Mouse (Mus musculus): ENCODE data around the gene Dhx33. TPM values are rescaled to one million over a fixed set of nuclear protein-coding genes. Genes with fewer than 3 reads are reported as not detected.
A peak's percentile ranks its signal among the peaks of the same experiment; 100 is the strongest.

The Dhx33 gene
- polyA plus RNA-seq, 1 experiment from 2014 or later, result 18.8 TPM

GRCm38 (mm10) chr11:71012743-71013142 is 8.5 kb upstream of the Dhx33 start:
- Histone ChIP-seq H3K36me3 (peaks cover 69% of the 10 kb centered on the region), H3K9me3 (no peaks in the 10 kb centered on the region), H3K27me3 (ENCODE audit: insufficient read depth, poor library complexity, severe bottlenecking) (no peaks in the 10 kb centered on the region), H3K27ac (no peak overlapping the region), H3K4me1 (replicated peaks) (peaks cover 14% of the 10 kb centered on the region), H3K4me3 (no peak overlapping the region)
- 95% methylated on average over 7 of the region's 7 CpGs for WGBS
- DNase-seq (ENCODE audit: low spot score), result no peak

- H3K9me3 ChIP-seq, result no peaks in the 10 kb centered on the region
- peaks cover 10% of the 10 kb centered on the region for H3K4me1 ChIP-seq (replicated peaks)
- H3K36me3 ChIP-seq, result peaks cover 62% of the 10 kb centered on the region
- H3K27ac ChIP-seq, result no peak overlapping the region
- H3K4me3 ChIP-seq, result no peak overlapping the region
- 98% methylated on average over 3 of the region's 3 CpGs for WGBS
- DNase-seq (ENCODE audit: low spot score), result no peak
- H3K27me3 ChIP-seq (ENCODE audit: insufficient read depth, poor library complexity, severe bottlenecking), result no peaks in the 10 kb centered on the region
Measured at GRCm38 (mm10) chr11:71008321-71008720, 4.1 kb upstream of the Dhx33 start.

GRCm38 (mm10) chr11:71007831-71008230 is 3.6 kb upstream of the Dhx33 start:
- Histone ChIP-seq H3K27ac (no peak overlapping the region), H3K9me3 (no peaks in the 10 kb centered on the region), H3K4me1 (replicated peaks) (peaks cover 15% of the 10 kb centered on the region), H3K36me3 (peaks cover 57% of the 10 kb centered on the region), H3K27me3 (ENCODE audit: insufficient read depth, poor library complexity, severe bottlenecking) (no peaks in the 10 kb centered on the region), H3K4me3 (no peak overlapping the region)
- WGBS, result 90% methylated on average over 7 of the region's 7 CpGs
- no peak for DNase-seq (ENCODE audit: low spot score)

- Histone ChIP-seq H3K27me3 (ENCODE audit: insufficient read depth, poor library complexity, severe bottlenecking) (no peaks in the 10 kb centered on the region), H3K4me3 (no peak overlapping the region), H3K27ac (no peak overlapping the region), H3K9me3 (no peaks in the 10 kb centered on the region), H3K4me1 (replicated peaks) (peaks cover 20% of the 10 kb centered on the region), H3K36me3 (peaks cover 49% of the 10 kb centered on the region)
- DNase-seq (ENCODE audit: low spot score), result no peak
- 96% methylated on average over 6 of the region's 6 CpGs for WGBS
Measured at GRCm38 (mm10) chr11:71007026-71007425, 2.8 kb upstream of the Dhx33 start.

GRCm38 (mm10) chr11:71005046-71005445 is 809 bp upstream of the Dhx33 start:
- WGBS, result 64% methylated on average over 5 of the region's 5 CpGs
- no peak for DNase-seq (ENCODE audit: low spot score)
- H3K4me3 ChIP-seq, result peak overlapping the region; percentile 71

GRCm38 (mm10) chr11:71003611-71004315 is 474 bp downstream of the Dhx33 start:
- Histone ChIP-seq H3K27ac (peak overlapping the region; percentile 86), H3K9me3 (no peaks in the 10 kb centered on the region), H3K4me3 (peak overlapping the region; percentile 71), H3K27me3 (ENCODE audit: insufficient read depth, poor library complexity, severe bottlenecking) (no peaks in the 10 kb centered on the region), H3K36me3 (peaks cover 43% of the 10 kb centered on the region), H3K4me1 (replicated peaks) (peaks cover 20% of the 10 kb centered on the region)
- DNase-seq (ENCODE audit: low spot score), result peak; percentile 55
- WGBS, result under 1% methylated on average over 49 of the region's 49 CpGs

More at GRCm38 (mm10) chr11:71005046-71005445, 809 bp upstream of the Dhx33 start:
- Histone ChIP-seq H3K36me3 (peaks cover 42% of the 10 kb centered on the region), H3K27ac (peak overlapping the region; percentile 86), H3K4me1 (replicated peaks) (peaks cover 20% of the 10 kb centered on the region), H3K9me3 (no peaks in the 10 kb centered on the region), H3K27me3 (ENCODE audit: insufficient read depth, poor library complexity, severe bottlenecking) (no peaks in the 10 kb centered on the region)

- no peak overlapping the region for H3K27ac ChIP-seq
- DNase-seq (ENCODE audit: low spot score), result no peak
- 89% methylated on average over 4 of the region's 4 CpGs for WGBS
- H3K9me3 ChIP-seq, result no peaks in the 10 kb centered on the region
- H3K27me3 ChIP-seq (ENCODE audit: insufficient read depth, poor library complexity, severe bottlenecking), result no peaks in the 10 kb centered on the region
- no peak overlapping the region for H3K4me3 ChIP-seq
- peaks cover 51% of the 10 kb centered on the region for H3K36me3 ChIP-seq
- H3K4me1 ChIP-seq (replicated peaks), result peaks cover 20% of the 10 kb centered on the region
Measured at GRCm38 (mm10) chr11:71001167-71001566, 3.1 kb downstream of the Dhx33 start.

GRCm38 (mm10) chr11:70982557-70983228 is 21.5 kb downstream of the Dhx33 start, which contains the start of gene C1qbp:
C1qbp (minus strand) TSS chr11:70983026.
- WGBS, result 1% methylated on average over 64 of the region's 64 CpGs
- peak within 1 kb of the TSS; percentile 75 for H3K4me3 ChIP-seq
- peaks cover 13% of the 10 kb centered on the region for H3K4me1 ChIP-seq (replicated peaks)
- H3K36me3 ChIP-seq, result peaks cover 77% of the 10 kb centered on the region
- no peaks in the 10 kb centered on the region for H3K27me3 ChIP-seq (ENCODE audit: insufficient read depth, poor library complexity, severe bottlenecking)
- no peaks in the 10 kb centered on the region for H3K9me3 ChIP-seq
- DNase-seq (ENCODE audit: low spot score), result peak; percentile 91
- H3K27ac ChIP-seq, result peak within 1 kb of the TSS; percentile 88

GRCm38 (mm10) chr11:70982030-70982429 is 22.2 kb downstream of the Dhx33 start:
- peak overlapping the region; percentile 88 for H3K27ac ChIP-seq
- no peaks in the 10 kb centered on the region for H3K27me3 ChIP-seq (ENCODE audit: insufficient read depth, poor library complexity, severe bottlenecking)
- peak overlapping the region; percentile 75 for H3K4me3 ChIP-seq
- WGBS, result 15% methylated on average over 12 of the region's 12 CpGs
- peaks cover 13% of the 10 kb centered on the region for H3K4me1 ChIP-seq (replicated peaks)
- H3K9me3 ChIP-seq, result no peaks in the 10 kb centered on the region
- no peak for DNase-seq (ENCODE audit: low spot score)
- H3K36me3 ChIP-seq, result peaks cover 77% of the 10 kb centered on the region

- Histone ChIP-seq H3K9me3 (no peaks in the 10 kb centered on the region), H3K36me3 (peaks cover 77% of the 10 kb centered on the region), H3K27me3 (ENCODE audit: insufficient read depth, poor library complexity, severe bottlenecking) (no peaks in the 10 kb centered on the region), H3K27ac (no peak overlapping the region), H3K4me1 (replicated peaks) (peaks cover 13% of the 10 kb centered on the region), H3K4me3 (peak overlapping the region; percentile 75)
- WGBS, result 93% methylated on average over 14 of the region's 14 CpGs
- DNase-seq (ENCODE audit: low spot score), result no peak
Measured at GRCm38 (mm10) chr11:70980751-70981510, 23.3 kb downstream of the Dhx33 start.

- Histone ChIP-seq H3K36me3 (peaks cover 77% of the 10 kb centered on the region), H3K4me3 (no peak overlapping the region), H3K27ac (no peak overlapping the region), H3K27me3 (ENCODE audit: insufficient read depth, poor library complexity, severe bottlenecking) (no peaks in the 10 kb centered on the region), H3K4me1 (replicated peaks) (peaks cover 13% of the 10 kb centered on the region), H3K9me3 (no peaks in the 10 kb centered on the region)
- 89% methylated on average over 6 of the region's 6 CpGs for WGBS
- DNase-seq (ENCODE audit: low spot score), result no peak
Measured at GRCm38 (mm10) chr11:70980232-70980631, 24.0 kb downstream of the Dhx33 start.

- Histone ChIP-seq H3K36me3 (peaks cover 93% of the 10 kb centered on the region), H3K4me1 (replicated peaks) (peaks cover 13% of the 10 kb centered on the region), H3K9me3 (no peaks in the 10 kb centered on the region), H3K4me3 (no peak overlapping the region), H3K27ac (no peak overlapping the region), H3K27me3 (ENCODE audit: insufficient read depth, poor library complexity, severe bottlenecking) (no peaks in the 10 kb centered on the region)
- no peak for DNase-seq (ENCODE audit: low spot score)
- WGBS, result 88% methylated on average over 6 of the region's 6 CpGs
Measured at GRCm38 (mm10) chr11:70977293-70977692, 26.9 kb downstream of the Dhx33 start.

- 82% methylated on average over 2 of the region's 2 CpGs for WGBS
- Histone ChIP-seq H3K4me3 (no peak overlapping the region), H3K9me3 (no peaks in the 10 kb centered on the region), H3K4me1 (replicated peaks) (peaks cover 8% of the 10 kb centered on the region), H3K27ac (no peak overlapping the region), H3K36me3 (peaks cover 81% of the 10 kb centered on the region), H3K27me3 (ENCODE audit: insufficient read depth, poor library complexity, severe bottlenecking) (no peaks in the 10 kb centered on the region)
- no peak for DNase-seq (ENCODE audit: low spot score)
Measured at GRCm38 (mm10) chr11:70975193-70975592, 29.0 kb downstream of the Dhx33 start.

Measured in hindbrain, embryonic 10.5 days (tissue).